In the genomic region with DNA sequence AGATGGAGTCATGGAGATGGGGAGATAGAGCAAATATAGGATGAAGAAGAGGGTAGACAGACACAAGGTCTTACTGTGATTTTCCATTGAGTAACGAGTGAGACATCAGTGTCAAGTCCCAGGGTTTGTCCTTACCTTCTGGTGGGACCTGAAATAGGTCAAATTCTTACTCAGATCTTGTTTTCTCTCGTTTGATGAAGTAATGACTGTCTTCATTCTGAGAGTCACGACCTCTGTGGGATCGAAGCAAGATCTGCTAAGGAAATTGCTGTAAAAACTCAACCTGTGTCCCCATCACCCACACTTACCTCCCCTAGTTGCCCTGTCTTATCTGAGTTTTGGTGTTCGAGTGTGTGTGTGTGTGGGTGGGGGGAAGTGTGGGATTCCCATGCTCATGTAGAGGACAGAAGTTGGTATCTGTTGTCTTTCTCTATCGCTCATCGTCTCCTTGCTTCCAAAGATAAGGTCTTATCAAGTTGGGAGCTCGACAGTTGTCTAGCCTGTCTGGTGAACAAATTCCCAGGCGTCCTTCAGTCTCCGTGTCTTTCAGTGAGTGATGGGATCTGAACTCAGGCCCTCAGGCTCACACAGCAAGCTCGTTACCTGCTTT, we compare ENCODE assay signal across 1 mouse cellular context.
A peak's percentile ranks its signal among the peaks of the same experiment; 100 is the strongest.
TF ChIP-seq lines count a peak whose summit lies in the region.

No protein-coding gene starts in this region.

TF ChIP-seq in MEL, 35 proteins besides CTCF, POLR2A, EP300 and RAD21 (continued from another document):
- TF ChIP-seq ZNF384 (IDR thresholded peaks at IDR 0.05; ENCODE audit: low read depth, low read length) (no peak), KAT2A (conservative IDR thresholded peaks at IDR 0.05; ENCODE audit: low read depth, low read length) (no peak), TAL1 (IDR thresholded peaks at IDR 0.05; ENCODE audit: low read length) (no peak), MYB (IDR thresholded peaks at IDR 0.05; ENCODE audit: low read depth, low read length) (no peak), MAZ (IDR thresholded peaks at IDR 0.05; ENCODE audit: low read depth, low read length) (0 out of 2 replicates have a peak, but pooled peaks have one; percentile 28), RCOR1 (IDR thresholded peaks at IDR 0.05; ENCODE audit: low read depth, low read length) (no peak), MEF2A (IDR thresholded peaks at IDR 0.05; ENCODE audit: extremely low read depth, insufficient replicate concordance, low read depth, low read length, poor library complexity, severe bottlenecking) (no peak), TCF12 (IDR thresholded peaks at IDR 0.05; ENCODE audit: low read depth, low read length) (peak; percentile 60; the same call in 1 of the 2 replicates), POLR2AphosphoS5 (IDR thresholded peaks at IDR 0.05; ENCODE audit: borderline replicate concordance, low read depth, low read length) (no peak), MXI1 (IDR thresholded peaks at IDR 0.05; ENCODE audit: low read depth, low read length) (no peak)
